Mouse (Mus musculus) ES-Bruce4 (cell line): ENCODE measurements around the gene Fars2. TPM values are rescaled to one million over a fixed set of nuclear protein-coding genes. Genes with fewer than 3 reads are reported as not detected.

Experiments used
- H3K27ac ChIP-seq: 2 replicates; pipeline ENCODE4 v1.5.1; 2012; ENCODE audit warnings: low read length, inconsistent platforms; ENCODE audit not compliant: insufficient read depth
- H3K27me3 ChIP-seq: 2 replicates; pipeline ENCODE4 v1.6.1; 2012; ENCODE audit warnings: mild to moderate bottlenecking, low read length, inconsistent platforms; ENCODE audit not compliant: control insufficient read depth, poor library complexity, insufficient read depth, severe bottlenecking
- H3K36me3 ChIP-seq: 2 replicates; pipeline ENCODE4 v1.6.1; 2012; ENCODE audit warnings: inconsistent platforms, mild to moderate bottlenecking, low read length, moderate library complexity; ENCODE audit not compliant: control insufficient read depth, poor library complexity, insufficient read depth, severe bottlenecking
- H3K4me1 ChIP-seq: one replicate; pipeline ENCODE4 v1.8.1; 2011; ENCODE audit warnings: low read length; ENCODE audit not compliant: control insufficient read depth, insufficient read depth
- H3K4me3 ChIP-seq: 2 replicates; pipeline ENCODE4 v1.5.1; 2011; ENCODE audit warnings: low read depth, mild to moderate bottlenecking, low read length
- H3K9ac ChIP-seq: 2 replicates; pipeline ENCODE4 v1.6.1; 2012; ENCODE audit warnings: low read depth, mild to moderate bottlenecking, inconsistent platforms; ENCODE audit not compliant: poor library complexity, severe bottlenecking
- H3K9me3 ChIP-seq: replicated peaks from 2 replicates; pipeline ENCODE4 v1.6.1; 2012; ENCODE audit warnings: mild to moderate bottlenecking, low read length, inconsistent platforms; ENCODE audit not compliant: control insufficient read depth, poor library complexity, insufficient read depth, severe bottlenecking
- CTCF ChIP-seq: IDR thresholded peaks from one replicate; pipeline ENCODE4 v1.8.1; 2011; ENCODE audit warnings: low read depth, low read length
- EP300 ChIP-seq: IDR thresholded peaks from 2 replicates; pipeline ENCODE4 v1.6.1; 2011; ENCODE audit warnings: low read depth, low read length; ENCODE audit not compliant: insufficient read depth
- POLR2A ChIP-seq: IDR thresholded peaks from one replicate; pipeline ENCODE4 v1.8.1; 2011; ENCODE audit warnings: low read length; ENCODE audit not compliant: insufficient read depth
- polyA plus RNA-seq: library from polyadenylated mRNA; stranded (reverse); fragments of >200 nt; gene quantifications from 2 replicates; pipeline ENCODE4 v1.2.4, GENCODE M21; 2011; ENCODE audit warnings: low read depth; ENCODE audit not compliant: missing spikeins, insufficient read depth, insufficient read length

Fars2 gene
- polyA plus RNA-seq, result 23.3 and 24.3 TPM in 2 replicates

- Histone ChIP-seq H3K27ac (no peak within 1 kb of the TSS), H3K27me3 (no peaks in the 10 kb centered on the region), H3K9ac (peak within 1 kb of the TSS; percentile 15), H3K4me3 (peak within 1 kb of the TSS; percentile 82), H3K4me1 (no peaks in the 10 kb centered on the region), H3K36me3 (no peaks in the 10 kb centered on the region), H3K9me3 (no peaks in the 10 kb centered on the region)
- TF ChIP-seq EP300 (no peak), CTCF (no peak), POLR2A (peak; percentile 23)
These were observed at the start of gene Fars2, which contains the start of gene Lyrm4 for GRCm38 (mm10) chr13:36117143-36118014. Fars2 (plus strand) TSS chr13:36117412. Lyrm4 (minus strand) TSS chr13:36117526.

GRCm38 (mm10) chr13:36074484-36074883 lies 42.7 kb upstream of the Fars2 start:
- H3K27ac ChIP-seq, result no peak overlapping the region
- no peaks in the 10 kb centered on the region for H3K4me1 ChIP-seq
- no peak for TF ChIP-seq EP300
- TF ChIP-seq CTCF, result no peak
- no peaks in the 10 kb centered on the region for H3K27me3 ChIP-seq
- no peaks in the 10 kb centered on the region for H3K9me3 ChIP-seq
- no peak overlapping the region for H3K4me3 ChIP-seq
- no peak overlapping the region for H3K9ac ChIP-seq
- H3K36me3 ChIP-seq, result no peaks in the 10 kb centered on the region

- H3K9ac ChIP-seq, result no peak overlapping the region
- no peak overlapping the region for H3K4me3 ChIP-seq
- TF ChIP-seq EP300 (no peak), POLR2A (no peak), CTCF (no peak)
- H3K9me3 ChIP-seq, result no peaks in the 10 kb centered on the region
- no peaks in the 10 kb centered on the region for H3K27me3 ChIP-seq
- no peaks in the 10 kb centered on the region for H3K36me3 ChIP-seq
- no peak overlapping the region for H3K27ac ChIP-seq
- no peaks in the 10 kb centered on the region for H3K4me1 ChIP-seq
These were observed 35.6 kb upstream of the Fars2 start for GRCm38 (mm10) chr13:36081591-36081990.

GRCm38 (mm10) chr13:36084701-36085100 lies 32.5 kb upstream of the Fars2 start:
- H3K4me3 ChIP-seq, result no peak overlapping the region
- TF ChIP-seq CTCF, result no peak
- no peak for TF ChIP-seq EP300
- no peak for TF ChIP-seq POLR2A
- no peaks in the 10 kb centered on the region for H3K27me3 ChIP-seq
- no peaks in the 10 kb centered on the region; the same call in 1 of the 2 replicates for H3K36me3 ChIP-seq
- H3K27ac ChIP-seq, result no peak overlapping the region
- no peaks in the 10 kb centered on the region for H3K9me3 ChIP-seq
- H3K4me1 ChIP-seq, result no peaks in the 10 kb centered on the region
- H3K9ac ChIP-seq, result no peak overlapping the region

- no peak overlapping the region for H3K27ac ChIP-seq
- no peak overlapping the region for H3K9ac ChIP-seq
- no peak overlapping the region for H3K4me3 ChIP-seq
- TF ChIP-seq POLR2A (no peak), CTCF (no peak), EP300 (no peak)
- no peaks in the 10 kb centered on the region for H3K4me1 ChIP-seq
- no peaks in the 10 kb centered on the region for H3K27me3 ChIP-seq
- no peaks in the 10 kb centered on the region; the same call in 1 of the 2 replicates for H3K36me3 ChIP-seq
- no peaks in the 10 kb centered on the region for H3K9me3 ChIP-seq
These were observed 31.2 kb upstream of the Fars2 start for GRCm38 (mm10) chr13:36085971-36086370.
